Mouse (Mus musculus) small intestine, adult 2 months (tissue): ENCODE data around the gene Fbxl16.

ENCODE experiments used
- CTCF ChIP-seq: fragments of 200-500 bp; IDR thresholded peaks from 2 replicates; pipeline ENCODE4 v1.5.1; 2012; ENCODE audit warnings: low read depth, mild to moderate bottlenecking, control low read depth, inconsistent platforms, low read length, moderate library complexity, mixed read lengths; ENCODE audit not compliant: insufficient replicate concordance, insufficient read length; ENCODE audit errors: extremely low read depth
- POLR2A ChIP-seq: fragments of 200-500 bp; IDR thresholded peaks from 2 replicates; pipeline ENCODE4 v1.6.1; 2012; ENCODE audit warnings: low read depth, mild to moderate bottlenecking, control low read depth, inconsistent platforms, low read length, moderate library complexity

- no peak for TF ChIP-seq CTCF
- TF ChIP-seq POLR2A = no peak
Observed at GRCm38 (mm10) chr17:25840519-25840918, 31.6 kb downstream of the Fbxl16 start.
